Mouse (Mus musculus): ENCODE results near the gene Efcc1. TPM values are rescaled to one million over a fixed set of nuclear protein-coding genes. Genes with fewer than 3 reads are reported as not detected.

The Efcc1 gene
- polyA plus RNA-seq, 1 experiment from 2014 or later: 3.8 TPM

GRCm38 (mm10) chr6:87725267-87725912 is 5.3 kb upstream of the Efcc1 start:
- ATAC-seq (ENCODE audit: insufficient read depth) (no peak), DNase-seq (no peak)
- TF ChIP-seq CTCF (IDR thresholded peaks at IDR 0.05; ENCODE audit: low read depth): no peak
- Histone ChIP-seq H3K4me1 (ENCODE audit: insufficient read depth) (no peaks in the 10 kb centered on the region; the same call in 1 of the 2 replicates), H3K27ac (ENCODE audit: low read depth) (no peak overlapping the region), H3K4me2 (no peak overlapping the region), H3K9ac (no peak overlapping the region), H3K9me3 (ENCODE audit: low read depth, low read length) (no peaks in the 10 kb centered on the region), H3K27me3 (ENCODE audit: insufficient read depth, low read length) (peaks cover 14% of the 10 kb centered on the region), H3K36me3 (ENCODE audit: insufficient read depth) (no peaks in the 10 kb centered on the region), H3K4me3 (ENCODE audit: low read depth, low read length) (no peak overlapping the region)
- WGBS: 77% methylated on average over 7 of the region's 7 CpGs

- no peak overlapping the region for H3K4me3 ChIP-seq (ENCODE audit: low read depth, low read length)
- no peak for TF ChIP-seq CTCF (IDR thresholded peaks at IDR 0.05; ENCODE audit: low read depth)
- no peak overlapping the region for H3K4me2 ChIP-seq
- H3K36me3 ChIP-seq (ENCODE audit: insufficient read depth): no peaks in the 10 kb centered on the region
- ATAC-seq (ENCODE audit: insufficient read depth) (no peak), DNase-seq (no peak)
- H3K27me3 ChIP-seq (ENCODE audit: insufficient read depth, low read length): peaks cover 41% of the 10 kb centered on the region
- H3K9me3 ChIP-seq (ENCODE audit: low read depth, low read length): no peaks in the 10 kb centered on the region
- no peak overlapping the region for H3K27ac ChIP-seq (ENCODE audit: low read depth)
- H3K4me1 ChIP-seq (ENCODE audit: insufficient read depth): peaks cover 5% of the 10 kb centered on the region; the same call in 1 of the 2 replicates
- WGBS: 49% methylated on average over 3 of the region's 3 CpGs
- H3K9ac ChIP-seq: no peak overlapping the region
Observed at GRCm38 (mm10) chr6:87728102-87728501, 2.6 kb upstream of the Efcc1 start.

GRCm38 (mm10) chr6:87730141-87730540 is 528 bp upstream of the Efcc1 start:
- Histone ChIP-seq H3K27me3 (ENCODE audit: insufficient read depth, low read length) (peaks cover 43% of the 10 kb centered on the region), H3K4me3 (ENCODE audit: low read depth, low read length) (peak overlapping the region; percentile 61), H3K9me3 (ENCODE audit: low read depth, low read length) (no peaks in the 10 kb centered on the region), H3K9ac (peak overlapping the region; percentile 60; the same call in 1 of the 2 replicates), H3K27ac (ENCODE audit: low read depth) (no peak overlapping the region), H3K4me1 (ENCODE audit: insufficient read depth) (peaks cover 18% of the 10 kb centered on the region), H3K4me2 (peak overlapping the region; percentile 94), H3K36me3 (ENCODE audit: insufficient read depth) (no peaks in the 10 kb centered on the region)
- DNase-seq (no peak), ATAC-seq (ENCODE audit: insufficient read depth) (no peak)
- WGBS: 20% methylated on average over 13 of the region's 13 CpGs
- TF ChIP-seq CTCF (IDR thresholded peaks at IDR 0.05; ENCODE audit: low read depth): no peak

- peak overlapping the region; percentile 60 for H3K9ac ChIP-seq
- ATAC-seq (ENCODE audit: insufficient read depth) (no peak), DNase-seq (no peak)
- H3K36me3 ChIP-seq (ENCODE audit: insufficient read depth): no peaks in the 10 kb centered on the region
- H3K4me3 ChIP-seq (ENCODE audit: low read depth, low read length): peak overlapping the region; percentile 61
- peak overlapping the region; percentile 94 for H3K4me2 ChIP-seq
- H3K9me3 ChIP-seq (ENCODE audit: low read depth, low read length): no peaks in the 10 kb centered on the region
- 4% methylated on average over 19 of the region's 19 CpGs for WGBS
- no peak overlapping the region for H3K27ac ChIP-seq (ENCODE audit: low read depth)
- H3K27me3 ChIP-seq (ENCODE audit: insufficient read depth, low read length): peaks cover 43% of the 10 kb centered on the region
- peaks cover 18% of the 10 kb centered on the region for H3K4me1 ChIP-seq (ENCODE audit: insufficient read depth)
- no peak for TF ChIP-seq CTCF (IDR thresholded peaks at IDR 0.05; ENCODE audit: low read depth)
Observed at GRCm38 (mm10) chr6:87731463-87732095, 910 bp downstream of the Efcc1 start.

- peaks cover 18% of the 10 kb centered on the region for H3K4me1 ChIP-seq (ENCODE audit: insufficient read depth)
- H3K9me3 ChIP-seq (ENCODE audit: low read depth, low read length): no peaks in the 10 kb centered on the region
- no peak overlapping the region for H3K9ac ChIP-seq
- ATAC-seq (ENCODE audit: insufficient read depth): no peak
- H3K4me3 ChIP-seq (ENCODE audit: low read depth, low read length): peak overlapping the region; percentile 61
- H3K27ac ChIP-seq (ENCODE audit: low read depth): no peak overlapping the region
- H3K36me3 ChIP-seq (ENCODE audit: insufficient read depth): no peaks in the 10 kb centered on the region
- peak; percentile 36 for DNase-seq
- H3K4me2 ChIP-seq: peak overlapping the region; percentile 94
- TF ChIP-seq CTCF (IDR thresholded peaks at IDR 0.05; ENCODE audit: low read depth): no peak
- peaks cover 43% of the 10 kb centered on the region for H3K27me3 ChIP-seq (ENCODE audit: insufficient read depth, low read length)
- 4% methylated on average over 52 of the region's 53 CpGs for WGBS
Observed at GRCm38 (mm10) chr6:87732151-87733011, 1.7 kb downstream of the Efcc1 start.

GRCm38 (mm10) chr6:87733131-87733930 is 2.7 kb downstream of the Efcc1 start:
- DNase-seq (peak; percentile 93), ATAC-seq (ENCODE audit: insufficient read depth) (peak; percentile 53; the same call in 1 of the 2 replicates)
- peaks cover 43% of the 10 kb centered on the region for H3K27me3 ChIP-seq (ENCODE audit: insufficient read depth, low read length)
- no peak for TF ChIP-seq CTCF (IDR thresholded peaks at IDR 0.05; ENCODE audit: low read depth)
- peak overlapping the region; percentile 94 for H3K4me2 ChIP-seq
- no peaks in the 10 kb centered on the region for H3K9me3 ChIP-seq (ENCODE audit: low read depth, low read length)
- H3K9ac ChIP-seq: no peak overlapping the region
- peak overlapping the region; percentile 62 for H3K27ac ChIP-seq (ENCODE audit: low read depth)
- no peaks in the 10 kb centered on the region for H3K36me3 ChIP-seq (ENCODE audit: insufficient read depth)
- H3K4me3 ChIP-seq (ENCODE audit: low read depth, low read length): peak overlapping the region; percentile 61
- H3K4me1 ChIP-seq (ENCODE audit: insufficient read depth): peaks cover 18% of the 10 kb centered on the region
- 24% methylated on average over 14 of the region's 14 CpGs for WGBS
